Mouse (Mus musculus): ENCODE data around the gene Sestd1.

DNA sequence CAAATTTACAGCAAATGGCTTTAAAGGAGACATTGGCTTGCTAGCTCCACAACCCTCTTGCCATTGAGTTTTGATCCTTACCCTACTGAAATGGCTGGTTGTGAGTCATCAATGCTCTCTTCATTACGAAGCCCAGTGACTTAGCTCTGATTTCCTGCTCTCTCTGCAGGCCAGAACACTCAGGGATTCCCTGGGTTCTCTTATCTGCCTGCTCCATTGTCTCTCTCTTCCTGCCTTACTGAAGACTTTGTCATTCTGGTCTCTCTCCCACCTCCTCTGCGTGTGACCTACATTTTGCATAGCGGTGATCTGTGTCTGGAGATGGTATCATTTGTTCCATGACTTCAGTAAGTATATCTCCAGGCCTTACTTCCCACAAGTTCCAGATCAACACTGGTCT lies 46.9 kb upstream of the Sestd1 start:
- TF ChIP-seq CTCF (conservative IDR thresholded peaks at IDR 0.05; ENCODE audit: insufficient read depth, insufficient read length, low read depth, low read length), result no peak
- no peak for TF ChIP-seq POLR2A (IDR thresholded peaks at IDR 0.05; ENCODE audit: low read depth, low read length)
